Mouse (Mus musculus): ENCODE measurements around the gene Ctrb1.

GRCm38 (mm10) chr8:111705222-111705621 lies 14.4 kb upstream of the Ctrb1 start:
- no peak for TF ChIP-seq CTCF (conservative IDR thresholded peaks at IDR 0.05; ENCODE audit: low read length)
- no peak for TF ChIP-seq NANOG (IDR thresholded peaks at IDR 0.05; ENCODE audit: borderline replicate concordance, low read length)

Data from E14TG2a.4 (cell line).